Comparison of ENCODE assay signal across 9 mouse cellular contexts in the genomic region with DNA sequence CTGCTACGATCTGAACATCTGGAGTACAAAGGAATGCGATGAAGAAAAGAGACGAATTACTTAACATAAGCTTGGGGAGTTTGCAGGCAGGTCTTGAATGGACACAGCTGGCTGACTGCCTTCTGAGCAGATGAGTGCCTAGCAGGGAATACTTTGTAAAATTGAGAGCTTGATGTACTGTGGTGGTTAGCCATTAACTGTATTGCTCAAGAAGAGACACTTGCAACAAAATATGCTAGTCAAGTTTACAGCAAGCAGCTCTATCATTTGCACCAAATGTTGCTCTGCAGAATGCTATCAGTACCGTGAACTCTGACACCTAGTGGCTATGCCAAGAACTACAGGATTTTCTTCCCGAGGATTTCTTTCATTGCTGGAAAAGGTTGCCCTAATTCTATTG.
DNase-seq lines count a peak whose midpoint lies in the region; ATAC-seq and TF ChIP-seq lines count a peak whose summit lies in the region.
"Had no signal": no experiment of that assay in that cellular context is flagged by ENCODE, and none has a peak within 500 bp of the region (broad histone marks: within the 10 kb centered on the region; RNA-seq: fewer than 3 reads in every experiment).

No protein-coding gene starts in this region.

- no peaks in the 10 kb centered on the region for H3K36me3 ChIP-seq in liver, adult 2 months (ENCODE audit: control insufficient read depth, insufficient read depth, low read length)
- H3K36me3 ChIP-seq in liver, embryonic 12.5 days: no peaks in the 10 kb centered on the region
- H3K36me3 ChIP-seq in hindbrain, embryonic 12.5 days: no peaks in the 10 kb centered on the region
- H3K36me3 ChIP-seq in stomach, embryonic 16.5 days (ENCODE audit: control insufficient read depth, insufficient read depth, low read length): no peaks in the 10 kb centered on the region
- H3K36me3 ChIP-seq: embryonic facial prominence, embryonic 12.5 days had no signal

- H3K4me2 ChIP-seq in liver, embryonic 12.5 days: no peak overlapping the region
- no peak overlapping the region for H3K4me2 ChIP-seq in hindbrain, embryonic 12.5 days (replicated peaks)
- no peak overlapping the region for H3K4me2 ChIP-seq in stomach, embryonic 16.5 days (ENCODE audit: low read depth, low read length)
- H3K4me2 ChIP-seq: embryonic facial prominence, embryonic 12.5 days had no signal

- peak; percentile 93 for DNase-seq in liver, adult 2 months (ENCODE audit: extremely low read depth, low read depth, low spot score)
- DNase-seq in adipocyte (ENCODE audit: low spot score): peak; percentile 83
- DNase-seq in embryo, embryonic 10.5 days (ENCODE audit: low spot score): peak; percentile 90
- DNase-seq in layer of hippocampus, adult 9-11 months: peak; percentile 49
- DNase-seq in mesoderm, embryonic 11.5 days (ENCODE audit: low read depth, low spot score): peak; percentile 78

- no peak overlapping the region for H3K4me3 ChIP-seq in liver, adult 2 months (ENCODE audit: insufficient read depth, low read depth, low read length)
- H3K4me3 ChIP-seq in liver, embryonic 12.5 days: no peak overlapping the region
- no peak overlapping the region for H3K4me3 ChIP-seq in hindbrain, embryonic 12.5 days
- H3K4me3 ChIP-seq in stomach, embryonic 16.5 days (replicated peaks; ENCODE audit: low read length): no peak overlapping the region
- H3K4me3 ChIP-seq: embryonic facial prominence, embryonic 12.5 days had no signal

- peak; percentile 49 for TF ChIP-seq CTCF in liver, adult 2 months (IDR thresholded peaks at IDR 0.05; ENCODE audit: low read depth, low read length)

- ATAC-seq in liver, embryonic 12.5 days: no peak
- peak; percentile 27; the same call in 1 of the 2 replicates for ATAC-seq in hindbrain, embryonic 12.5 days (ENCODE audit: low FRiP score)
- peak; percentile 29; the same call in 1 of the 2 replicates for ATAC-seq in stomach, embryonic 16.5 days (ENCODE audit: insufficient read depth, low FRiP score)

- peaks cover 4% of the 10 kb centered on the region; the same call in 1 of the 2 replicates for H3K27me3 ChIP-seq in liver, adult 2 months (ENCODE audit: control insufficient read depth, insufficient read depth, low read length)
- H3K27me3 ChIP-seq in liver, embryonic 12.5 days (replicated peaks): peaks cover 10% of the 10 kb centered on the region
- peaks cover 13% of the 10 kb centered on the region for H3K27me3 ChIP-seq in hindbrain, embryonic 12.5 days
- peaks cover 10% of the 10 kb centered on the region for H3K27me3 ChIP-seq in stomach, embryonic 16.5 days (ENCODE audit: control insufficient read depth, insufficient read depth, low read length)

- no peak overlapping the region for H3K9ac ChIP-seq in liver, adult 2 months (ENCODE audit: low read depth, low read length)
- no peak overlapping the region for H3K9ac ChIP-seq in liver, embryonic 12.5 days
- H3K9ac ChIP-seq in hindbrain, embryonic 12.5 days: no peak overlapping the region
- no peak overlapping the region for H3K9ac ChIP-seq in stomach, embryonic 16.5 days (ENCODE audit: low read length)
- H3K9ac ChIP-seq: embryonic facial prominence, embryonic 12.5 days had no signal

- 14% methylated on average over 5 of the region's 5 CpGs for WGBS in liver, adult 2 months
- WGBS in liver, embryonic 12.5 days (ENCODE audit: insufficient replicate concordance): 17% methylated on average over 5 of the region's 5 CpGs
- 8% methylated on average over 5 of the region's 5 CpGs for WGBS in hindbrain, embryonic 12.5 days
- 12% methylated on average over 5 of the region's 5 CpGs for WGBS in stomach, embryonic 16.5 days

- H3K9me3 ChIP-seq in liver, embryonic 12.5 days (replicated peaks): no peaks in the 10 kb centered on the region
- H3K9me3 ChIP-seq in hindbrain, embryonic 12.5 days (replicated peaks): no peaks in the 10 kb centered on the region
- H3K9me3 ChIP-seq in stomach, embryonic 16.5 days (replicated peaks; ENCODE audit: control insufficient read depth, low read length): no peaks in the 10 kb centered on the region
- H3K9me3 ChIP-seq: embryonic facial prominence, embryonic 12.5 days had no signal

- H3K27ac ChIP-seq in liver, adult 2 months (replicated peaks; ENCODE audit: insufficient read depth, low read depth, low read length): no peak overlapping the region
- no peak overlapping the region for H3K27ac ChIP-seq in liver, embryonic 12.5 days
- no peak overlapping the region for H3K27ac ChIP-seq in hindbrain, embryonic 12.5 days
- H3K27ac ChIP-seq in stomach, embryonic 16.5 days (ENCODE audit: low read length): no peak overlapping the region
- H3K27ac ChIP-seq: embryonic facial prominence, embryonic 12.5 days had no signal

- no peaks in the 10 kb centered on the region for H3K79me2 ChIP-seq in liver, adult 2 months (ENCODE audit: control insufficient read depth, insufficient read depth, low read length)

- peaks cover 4% of the 10 kb centered on the region; the same call in 1 of the 2 replicates for H3K4me1 ChIP-seq in liver, adult 2 months (ENCODE audit: control insufficient read depth, insufficient read depth, low read length)
- H3K4me1 ChIP-seq in liver, embryonic 12.5 days: peaks cover 11% of the 10 kb centered on the region
- peaks cover 6% of the 10 kb centered on the region for H3K4me1 ChIP-seq in hindbrain, embryonic 12.5 days
- no peaks in the 10 kb centered on the region for H3K4me1 ChIP-seq in stomach, embryonic 16.5 days (ENCODE audit: control insufficient read depth, insufficient read depth, low read length)

- no peak for TF ChIP-seq POLR2A in liver, adult 2 months (IDR thresholded peaks at IDR 0.05; ENCODE audit: extremely low read depth, insufficient read depth, low read length)
